Mouse (Mus musculus) hindbrain, postnatal 0 days (tissue): ENCODE results near the gene Ssbp4. TPM values are rescaled to one million over a fixed set of nuclear protein-coding genes. Genes with fewer than 3 reads are reported as not detected.
A peak's percentile ranks its signal among the peaks of the same experiment; 100 is the strongest.

Experiments
- ATAC-seq: fragments of 200-750 bp; cut with Nextera tagmentation; 2 replicates; pipeline ENCODE4 v1.8.0; 2017; ENCODE audit warnings: mild to moderate bottlenecking, moderate TSS enrichment, moderate library complexity
- DNase-seq: peaks from one replicate; pipeline ENCODE4 v3.0.0-alpha.2; 2015; ENCODE audit warnings: low spot score
- H3K27ac ChIP-seq: fragments of 300-500 bp; sonication (generic); 2 replicates; pipeline ENCODE4 v1.5.1; 2014; ENCODE audit warnings: mild to moderate bottlenecking
- H3K27me3 ChIP-seq: fragments of 300-500 bp; sonication (generic); 2 replicates; pipeline ENCODE4 v1.6.1; 2014; ENCODE audit warnings: low read length, mixed read lengths; ENCODE audit not compliant: insufficient read depth
- H3K36me3 ChIP-seq: fragments of 300-500 bp; sonication (generic); 2 replicates; pipeline ENCODE4 v1.6.1; 2014; ENCODE audit warnings: low read length, mixed read lengths; ENCODE audit not compliant: insufficient read depth
- H3K4me1 ChIP-seq: fragments of 300-500 bp; sonication (generic); 2 replicates; pipeline ENCODE4 v1.6.1; 2014; ENCODE audit warnings: antibody characterized with exemption, low read length, mixed read lengths; ENCODE audit not compliant: insufficient read depth
- H3K4me2 ChIP-seq: fragments of 300-500 bp; sonication (generic); 2 replicates; pipeline ENCODE4 v1.6.1; 2014; ENCODE audit warnings: low read depth, mild to moderate bottlenecking, low read length, moderate library complexity, mixed read lengths
- H3K4me3 ChIP-seq: fragments of 300-500 bp; sonication (generic); 2 replicates; pipeline ENCODE4 v1.5.1; 2014; ENCODE audit warnings: low read length
- H3K9ac ChIP-seq: fragments of 300-500 bp; sonication (generic); replicated peaks from 2 replicates; pipeline ENCODE4 v1.6.1; 2014; ENCODE audit warnings: mild to moderate bottlenecking, low read length, moderate library complexity, mixed read lengths
- H3K9me3 ChIP-seq: fragments of 300-500 bp; sonication (generic); 2 replicates; pipeline ENCODE4 v1.6.1; 2016; ENCODE audit warnings: low read length, mixed read lengths
- CTCF ChIP-seq: IDR thresholded peaks from 2 replicates; pipeline ENCODE4 v1.5.1; 2016; ENCODE audit warnings: antibody characterized with exemption, control low read depth, low read depth
- WGBS: fragments of 180-500 bp; shearing (Covaris S2); extraction: QIAGEN DNeasy Blood & Tissue Kit; methylation state at CpG from one replicate; pipeline ENCODE4 v1.1.7; 2014; 5-methylcytosine and 5-hydroxymethylcytosine counted together
- polyA plus RNA-seq: library from polyadenylated mRNA; unstranded; fragments of >200 nt; fragmentation: Nextera tagmentation; extraction: Ambion mirVana; gene quantifications from 2 replicates; pipeline ENCODE4 v1.2.1, GENCODE M21; 2015
- total RNA-seq: library from RNA; depleted of rRNA; stranded (reverse); fragments of >200 nt; gene quantifications from 2 replicates; pipeline ENCODE4 v1.2.3, GENCODE M21; 2014

Ssbp4 gene
- total and polyA plus RNA-seq, 2 experiments from 2014 or later: 188 to 248 TPM

DNA sequence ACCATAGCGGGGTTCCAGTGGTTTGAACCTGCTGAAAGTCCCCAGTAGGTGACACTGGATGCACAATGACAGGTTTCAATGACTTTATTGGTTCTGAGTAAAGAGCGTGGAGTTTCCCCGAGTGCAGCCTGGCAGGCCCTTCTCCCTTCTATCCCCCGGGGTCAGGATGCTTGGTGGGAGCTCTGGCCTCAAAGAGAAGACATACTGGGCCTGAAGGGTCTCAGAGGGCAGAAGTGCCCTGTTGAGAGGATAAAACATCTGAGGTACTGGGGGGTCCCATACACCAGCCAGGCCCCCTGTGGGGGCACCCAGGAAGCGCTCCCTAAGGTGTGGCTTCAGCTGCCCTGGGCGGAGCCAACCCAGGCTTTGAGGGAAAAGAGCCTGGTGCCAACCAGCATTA, 37.7 kb upstream of the Ssbp4 start:
- TF ChIP-seq CTCF: no peak
- Histone ChIP-seq H3K9me3 (no peaks in the 10 kb centered on the region), H3K9ac (no peak overlapping the region), H3K4me2 (no peak overlapping the region), H3K36me3 (peaks cover 12% of the 10 kb centered on the region; the same call in 1 of the 2 replicates), H3K4me1 (peaks cover 17% of the 10 kb centered on the region), H3K4me3 (no peak overlapping the region), H3K27me3 (no peaks in the 10 kb centered on the region), H3K27ac (no peak overlapping the region)
- no peak for ATAC-seq
- DNase-seq: no peak
- WGBS: 64% methylated on average over 6 of the region's 6 CpGs

DNA sequence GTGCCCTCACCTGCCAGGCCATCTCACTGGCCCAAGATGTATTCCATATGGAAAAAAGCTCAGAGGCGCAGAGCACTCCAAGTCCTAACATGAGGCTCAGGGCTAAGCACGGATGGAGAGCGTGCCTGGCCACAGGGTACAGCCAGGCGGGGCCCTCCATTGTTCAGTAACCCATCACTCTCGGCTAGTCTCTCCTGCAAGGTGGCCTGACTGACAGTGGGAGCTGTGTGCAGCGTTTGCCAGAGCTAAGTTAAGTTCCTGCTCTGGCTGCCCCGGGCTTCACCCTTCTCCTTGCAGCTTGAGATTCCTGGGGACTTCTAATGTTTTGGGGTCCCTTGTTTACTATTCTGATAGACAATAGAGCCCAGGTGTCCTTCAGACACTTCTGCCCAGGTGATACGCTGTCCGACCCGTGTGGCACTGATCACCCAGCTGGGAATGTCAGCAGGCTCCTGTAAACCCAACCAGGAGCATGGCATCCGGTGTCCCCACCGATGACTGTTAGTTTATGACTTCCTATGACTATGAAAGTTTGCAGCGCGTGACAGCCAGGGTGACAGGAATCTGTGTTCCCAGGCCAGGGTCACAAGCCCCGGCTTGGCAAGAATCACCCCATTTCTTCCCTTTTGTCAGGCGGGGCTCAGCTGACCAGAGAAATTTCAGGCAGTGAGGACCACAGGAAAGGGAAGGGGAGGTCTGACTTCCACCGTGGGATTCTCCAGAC, 37.0 kb upstream of the Ssbp4 start:
- peaks cover 10% of the 10 kb centered on the region; the same call in 1 of the 2 replicates for H3K36me3 ChIP-seq
- H3K9ac ChIP-seq: no peak overlapping the region
- DNase-seq: no peak
- no peaks in the 10 kb centered on the region for H3K27me3 ChIP-seq
- H3K4me2 ChIP-seq: no peak overlapping the region
- no peak overlapping the region for H3K27ac ChIP-seq
- H3K4me3 ChIP-seq: no peak overlapping the region
- TF ChIP-seq CTCF: no peak
- 52% methylated on average over 17 of the region's 17 CpGs for WGBS
- no peaks in the 10 kb centered on the region for H3K9me3 ChIP-seq
- peaks cover 17% of the 10 kb centered on the region for H3K4me1 ChIP-seq
- ATAC-seq: no peak

DNA sequence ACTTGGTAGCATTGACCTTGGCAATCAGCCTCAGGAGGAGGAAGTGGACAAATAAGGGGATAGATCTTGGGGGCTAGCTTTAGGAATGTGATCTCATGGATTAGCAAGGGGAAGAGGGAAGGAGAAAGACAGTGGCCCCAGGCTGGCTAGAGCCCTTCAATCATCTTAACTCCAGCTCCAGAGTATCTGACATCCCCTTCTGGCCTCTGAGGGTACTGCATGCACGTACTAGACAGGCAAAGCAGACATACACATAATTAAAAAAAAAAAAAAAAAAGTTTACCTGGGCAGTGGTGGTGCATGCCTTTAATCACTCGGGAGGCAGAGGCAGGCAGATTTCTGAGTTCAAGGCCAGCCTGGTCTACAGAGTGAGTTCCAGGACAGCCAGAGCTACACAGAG, 35.4 kb upstream of the Ssbp4 start:
- DNase-seq (no peak), ATAC-seq (no peak)
- H3K36me3 ChIP-seq: no peaks in the 10 kb centered on the region
- peak; percentile 38 for TF ChIP-seq CTCF
- no peak overlapping the region for H3K4me2 ChIP-seq
- H3K27me3 ChIP-seq: no peaks in the 10 kb centered on the region
- 80% methylated on average over 2 of the region's 2 CpGs for WGBS
- H3K9me3 ChIP-seq: no peaks in the 10 kb centered on the region
- no peak overlapping the region for H3K27ac ChIP-seq
- no peak overlapping the region for H3K9ac ChIP-seq
- H3K4me1 ChIP-seq: 0 out of 2 replicates have a peak, but pooled peaks cover 9% of the 10 kb centered on the region
- no peak overlapping the region for H3K4me3 ChIP-seq

DNA sequence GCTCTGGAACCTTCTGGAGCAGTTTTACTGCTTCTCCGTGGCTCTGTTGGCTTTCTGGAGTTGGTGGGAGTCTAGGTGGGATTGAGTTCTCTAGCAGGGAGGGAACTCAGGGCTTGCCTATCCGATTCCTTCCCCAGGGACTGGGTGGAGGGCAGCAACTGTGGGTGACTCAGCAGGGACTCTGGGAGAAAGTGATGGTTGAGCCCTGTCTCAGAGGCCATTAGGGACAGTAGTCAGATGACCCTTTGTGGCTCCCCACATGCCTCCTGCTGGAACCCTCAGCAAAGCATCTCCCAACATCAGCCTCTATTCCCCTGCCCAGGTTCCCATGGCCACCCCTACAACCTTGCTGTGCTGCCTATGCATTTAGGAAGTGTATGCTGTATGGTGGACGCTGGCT, 34.3 kb upstream of the Ssbp4 start:
- Histone ChIP-seq H3K9ac (no peak overlapping the region), H3K4me2 (no peak overlapping the region), H3K27me3 (no peaks in the 10 kb centered on the region), H3K9me3 (no peaks in the 10 kb centered on the region), H3K27ac (no peak overlapping the region), H3K4me3 (no peak overlapping the region), H3K36me3 (no peaks in the 10 kb centered on the region), H3K4me1 (0 out of 2 replicates have a peak, but pooled peaks cover 8% of the 10 kb centered on the region)
- WGBS: 65% methylated on average over 3 of the region's 3 CpGs
- ATAC-seq (no peak), DNase-seq (no peak)
- no peak for TF ChIP-seq CTCF

DNA sequence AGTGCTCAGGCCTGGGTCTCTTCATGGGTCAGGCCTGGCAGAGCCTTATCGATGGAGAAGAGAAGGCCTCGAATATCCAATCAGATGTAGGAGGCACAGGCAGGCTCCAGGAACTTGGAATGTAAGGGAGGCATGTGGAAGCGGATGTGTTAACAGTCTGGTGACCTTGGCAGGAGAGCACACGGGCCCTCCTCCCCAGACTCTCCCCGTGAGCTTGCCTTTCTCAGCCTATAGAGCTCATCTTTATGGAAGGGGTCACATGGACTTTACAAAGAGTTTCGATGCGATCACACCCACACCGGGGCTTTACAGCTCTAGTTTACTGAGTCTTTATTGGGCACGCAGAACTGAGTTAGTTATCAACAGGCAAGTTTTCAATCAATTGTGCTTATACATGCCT, 30.1 kb upstream of the Ssbp4 start:
- no peak overlapping the region for H3K27ac ChIP-seq
- H3K4me3 ChIP-seq: no peak overlapping the region
- WGBS: 76% methylated on average over 9 of the region's 9 CpGs
- TF ChIP-seq CTCF: no peak
- H3K4me1 ChIP-seq: no peaks in the 10 kb centered on the region
- H3K9ac ChIP-seq: no peak overlapping the region
- H3K9me3 ChIP-seq: no peaks in the 10 kb centered on the region
- H3K4me2 ChIP-seq: no peak overlapping the region
- DNase-seq (no peak), ATAC-seq (no peak)
- no peaks in the 10 kb centered on the region for H3K36me3 ChIP-seq
- H3K27me3 ChIP-seq: no peaks in the 10 kb centered on the region

DNA sequence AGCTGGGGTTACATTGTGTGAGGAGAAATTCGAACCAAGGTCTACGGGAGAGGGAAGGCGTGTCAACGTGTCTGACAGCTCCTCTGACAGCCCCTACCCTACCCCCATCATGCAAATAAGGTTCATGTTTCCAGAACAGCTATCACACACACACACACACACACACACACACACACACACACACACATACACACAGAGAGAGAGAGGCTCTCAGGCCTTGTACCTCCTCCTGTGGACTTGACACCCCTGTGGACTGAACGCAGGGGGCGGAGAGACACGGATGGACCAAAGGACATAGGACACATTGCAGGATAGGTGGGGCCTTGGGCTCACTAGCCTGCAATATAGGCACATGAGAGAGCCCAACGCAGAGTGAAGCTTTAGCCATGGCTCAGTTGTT, 28.2 kb upstream of the Ssbp4 start:
- no peak for ATAC-seq
- Histone ChIP-seq H3K27me3 (no peaks in the 10 kb centered on the region), H3K4me1 (no peaks in the 10 kb centered on the region)

DNA sequence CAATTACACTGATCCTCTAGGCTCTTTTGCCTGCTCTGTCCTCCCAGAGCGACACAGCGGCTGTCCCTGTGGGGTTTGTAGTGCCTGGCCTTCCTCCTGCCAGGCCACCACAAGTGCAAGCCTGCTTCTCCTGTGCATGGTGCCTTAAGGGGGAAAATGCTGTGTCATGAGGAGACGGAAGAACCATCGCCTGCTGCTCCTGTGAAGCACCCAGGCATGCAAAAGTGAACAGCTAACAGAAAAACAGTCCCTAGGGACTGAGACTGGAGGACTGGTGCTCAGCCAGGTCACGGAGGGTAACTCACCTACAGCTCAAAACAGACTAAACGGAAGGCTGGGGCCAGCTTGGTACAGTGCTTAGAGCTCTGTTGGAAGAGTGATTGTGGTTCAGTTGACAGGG, 26.9 kb upstream of the Ssbp4 start:
- Histone ChIP-seq H3K4me2 (no peak overlapping the region), H3K9ac (no peak overlapping the region), H3K36me3 (no peaks in the 10 kb centered on the region), H3K4me1 (peaks cover 3% of the 10 kb centered on the region), H3K4me3 (no peak overlapping the region), H3K9me3 (no peaks in the 10 kb centered on the region), H3K27ac (no peak overlapping the region), H3K27me3 (no peaks in the 10 kb centered on the region)
- WGBS: 67% methylated on average over 6 of the region's 6 CpGs
- no peak for TF ChIP-seq CTCF
- no peak for DNase-seq
- ATAC-seq: no peak

More for the DNA sequence above, 28.2 kb upstream of the Ssbp4 start:
- WGBS: 62% methylated on average over 8 of the region's 8 CpGs
- no peak for TF ChIP-seq CTCF
- Histone ChIP-seq H3K4me3 (no peak overlapping the region), H3K36me3 (no peaks in the 10 kb centered on the region), H3K9ac (no peak overlapping the region), H3K4me2 (no peak overlapping the region), H3K9me3 (no peaks in the 10 kb centered on the region), H3K27ac (no peak overlapping the region)
- no peak for DNase-seq
